Comparison of ENCODE assay signal across 24 mouse cellular contexts in genomic region chr10:14845058-14845457, GRCm38 (mm10).
DNase-seq lines count a peak whose midpoint lies in the region; ATAC-seq and TF ChIP-seq lines count a peak whose summit lies in the region.
"Had no signal": no experiment of that assay in that cellular context is flagged by ENCODE, and none has a peak within 500 bp of the region (broad histone marks: within the 10 kb centered on the region; RNA-seq: fewer than 3 reads in every experiment).

No protein-coding gene starts in this region.

- peak; percentile 47; the same call in 1 of the 2 replicates for ATAC-seq in forebrain, postnatal 0 days
- no peak for ATAC-seq in forebrain, embryonic 11.5 days (replicated peaks; ENCODE audit: low FRiP score)
- ATAC-seq: activated CD4-positive, CD25-positive, alpha-beta regulatory T cell, adult 4 months; forebrain, embryonic 14.5 days; hindbrain, embryonic 16.5 days; intestine, embryonic 15.5 days had no signal

- no peaks in the 10 kb centered on the region for H3K27me3 ChIP-seq in forebrain, postnatal 0 days (ENCODE audit: insufficient read depth, low read length)
- H3K27me3 ChIP-seq in forebrain, embryonic 11.5 days (ENCODE audit: control insufficient read depth, insufficient read depth, low read length) = no peaks in the 10 kb centered on the region
- H3K27me3 ChIP-seq: heart, embryonic 12.5 days; heart, embryonic 15.5 days; hindbrain, embryonic 13.5 days; intestine, embryonic 15.5 days had no signal

- H3K9ac ChIP-seq in forebrain, postnatal 0 days = no peak overlapping the region
- H3K9ac ChIP-seq in forebrain, embryonic 11.5 days (ENCODE audit: low read length) = no peak overlapping the region
- H3K9ac ChIP-seq: heart, embryonic 12.5 days; heart, embryonic 15.5 days; hindbrain, embryonic 13.5 days; intestine, embryonic 15.5 days had no signal

- WGBS in forebrain, postnatal 0 days = 62% methylated on average over 2 of the region's 2 CpGs
- WGBS in forebrain, embryonic 11.5 days = 85% methylated on average over 2 of the region's 2 CpGs

- TF ChIP-seq CTCF in forebrain, postnatal 0 days (IDR thresholded peaks at IDR 0.05; ENCODE audit: low read depth) = no peak

- H3K36me3 ChIP-seq in forebrain, postnatal 0 days (ENCODE audit: insufficient read depth) = no peaks in the 10 kb centered on the region
- no peaks in the 10 kb centered on the region for H3K36me3 ChIP-seq in forebrain, embryonic 11.5 days (ENCODE audit: control insufficient read depth, insufficient read depth, low read length)
- H3K36me3 ChIP-seq: forebrain, embryonic 10.5 days; heart, embryonic 12.5 days; heart, embryonic 15.5 days; hindbrain, embryonic 10.5 days; hindbrain, embryonic 13.5 days; intestine, embryonic 15.5 days had no signal

- H3K27ac ChIP-seq in forebrain, postnatal 0 days (ENCODE audit: low read depth, low read length) = no peak overlapping the region
- no peak overlapping the region for H3K27ac ChIP-seq in forebrain, embryonic 11.5 days (ENCODE audit: low read depth, low read length)
- H3K27ac ChIP-seq: forebrain, embryonic 10.5 days; heart, embryonic 15.5 days; hindbrain, embryonic 10.5 days; hindbrain, embryonic 13.5 days; intestine, embryonic 15.5 days had no signal

- DNase-seq in forebrain, postnatal 0 days = no peak
- no peak for DNase-seq in forebrain, embryonic 11.5 days (ENCODE audit: low spot score)
- peak; percentile 2 to 20 for DNase-seq in frontal cortex, postnatal 36 days (ENCODE audit: low spot score in 2 of 2)
- no peak for DNase-seq in frontal cortex, postnatal 14 days (ENCODE audit: low spot score in 2 of 2)
- DNase-seq in right cerebral cortex, adult 18-20 months = peak; percentile 7
- no peak for DNase-seq in right cerebral cortex, postnatal 25 days
- DNase-seq: adrenal gland, adult 8-10 months; adrenal gland, postnatal 25 days; cerebellum, adult 18-20 months; cerebellum, adult 9-10 months; cerebellum, postnatal 14 days; gastrocnemius, postnatal 25 days; heart, adult 18-20 months; heart, postnatal 10 days; heart, postnatal 36 days had no signal

- no peak overlapping the region for H3K4me3 ChIP-seq in forebrain, postnatal 0 days (ENCODE audit: low read depth, low read length)
- H3K4me3 ChIP-seq in forebrain, embryonic 11.5 days (ENCODE audit: low read depth, low read length) = no peak overlapping the region
- H3K4me3 ChIP-seq: forebrain, embryonic 10.5 days; heart, embryonic 12.5 days; heart, embryonic 15.5 days; hindbrain, embryonic 10.5 days; hindbrain, embryonic 13.5 days; intestine, embryonic 15.5 days had no signal

- H3K4me2 ChIP-seq in forebrain, postnatal 0 days (ENCODE audit: low read depth) = no peak overlapping the region
- H3K4me2 ChIP-seq in forebrain, embryonic 11.5 days (ENCODE audit: low read depth, low read length, severe bottlenecking) = no peak overlapping the region
- H3K4me2 ChIP-seq: heart, embryonic 12.5 days; heart, embryonic 15.5 days; hindbrain, embryonic 13.5 days; intestine, embryonic 15.5 days had no signal

- H3K4me1 ChIP-seq in forebrain, postnatal 0 days (ENCODE audit: insufficient read depth) = no peaks in the 10 kb centered on the region
- no peaks in the 10 kb centered on the region for H3K4me1 ChIP-seq in forebrain, embryonic 11.5 days (replicated peaks; ENCODE audit: control insufficient read depth, insufficient read depth, low read length)
- H3K4me1 ChIP-seq: forebrain, embryonic 10.5 days; heart, embryonic 12.5 days; heart, embryonic 15.5 days; hindbrain, embryonic 10.5 days; hindbrain, embryonic 13.5 days; intestine, embryonic 15.5 days had no signal

- H3K9me3 ChIP-seq in forebrain, postnatal 0 days (ENCODE audit: low read length) = no peaks in the 10 kb centered on the region
- no peaks in the 10 kb centered on the region for H3K9me3 ChIP-seq in forebrain, embryonic 11.5 days (ENCODE audit: control insufficient read depth, low read length)
- H3K9me3 ChIP-seq: forebrain, embryonic 10.5 days; heart, embryonic 12.5 days; heart, embryonic 15.5 days; hindbrain, embryonic 10.5 days; hindbrain, embryonic 13.5 days; intestine, embryonic 15.5 days had no signal

Comparison
In these comparisons a context has a peak if more than half of its experiments do, and no peak if none do; other contexts are left out.
1. DNase-seq: peak in frontal cortex, postnatal 36 days (2 of 2) and right cerebral cortex, adult 18-20 months (single experiment); none in forebrain, postnatal 0 days (single experiment), forebrain, embryonic 11.5 days (single experiment), frontal cortex, postnatal 14 days (0 of 2) and right cerebral cortex, postnatal 25 days (single experiment).